Mouse (Mus musculus): ENCODE results near the gene Plaur.

The Plaur gene

DNA sequence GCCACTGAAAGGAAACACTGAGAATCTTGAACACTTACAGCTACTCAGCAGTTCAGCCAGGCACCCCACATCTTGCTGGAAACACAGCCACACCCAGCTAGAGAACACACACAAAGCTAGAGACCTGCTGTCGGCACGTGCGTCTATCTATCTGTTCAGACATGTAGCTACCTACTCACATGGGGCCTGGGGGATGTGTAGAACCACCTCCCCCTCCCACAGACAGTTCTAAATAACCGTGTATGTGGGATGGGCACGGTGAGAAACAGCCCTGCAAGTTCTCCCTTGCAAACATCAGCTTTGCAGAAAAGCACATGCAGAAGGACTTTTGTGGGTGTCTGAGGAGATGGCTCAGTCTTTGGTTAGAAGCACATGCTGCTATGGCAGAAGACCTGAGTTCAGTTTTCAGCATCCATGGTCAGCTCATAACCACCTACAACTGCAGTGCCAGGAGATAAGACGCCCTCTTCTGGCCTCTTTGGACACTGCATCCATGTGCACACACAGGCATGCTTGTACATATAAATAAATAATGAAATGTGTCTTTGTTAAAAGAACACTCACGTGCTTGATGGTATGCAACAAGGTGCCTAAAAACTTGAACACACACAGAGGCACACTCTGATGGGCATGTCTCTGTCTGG lies 15.5 kb upstream of the Plaur start:
- DNase-seq = peak; percentile 44

DNA sequence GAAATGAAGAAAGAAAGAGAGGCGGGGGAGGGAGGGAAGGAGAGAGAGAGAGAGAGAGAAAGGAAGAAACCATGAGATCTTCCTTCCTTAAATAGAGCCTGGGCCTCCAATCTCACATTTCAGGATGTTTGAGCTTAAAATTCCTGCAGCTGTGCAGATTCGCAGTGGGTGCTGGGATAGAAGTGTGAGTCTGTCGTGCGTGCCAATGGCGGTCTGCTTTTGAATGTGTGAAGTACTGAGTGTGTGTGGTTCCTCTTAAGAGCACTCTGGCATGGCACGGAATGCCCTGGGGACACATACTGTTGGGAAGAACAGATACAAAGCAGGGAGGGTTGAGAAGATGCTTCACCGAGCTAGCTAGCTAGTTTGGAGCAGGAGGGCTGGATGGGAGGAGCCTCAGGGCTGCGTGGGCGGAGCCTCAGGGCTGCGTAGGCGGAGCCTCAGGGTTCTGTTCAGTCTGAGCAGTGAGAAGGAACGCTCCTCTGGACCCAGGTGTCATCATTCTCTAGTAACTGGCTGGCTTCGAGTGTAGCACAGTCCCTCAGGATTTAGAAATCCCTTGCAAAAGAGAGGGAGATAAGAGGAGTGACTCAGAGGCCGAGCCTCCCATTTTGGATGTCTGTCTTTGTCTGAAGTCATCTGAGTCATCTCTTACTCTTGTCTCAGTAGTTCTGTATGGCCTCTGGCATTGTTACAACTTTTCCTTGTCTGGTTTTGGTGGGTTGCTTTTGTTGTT lies 13.3 kb upstream of the Plaur start:
- DNase-seq = no peak

DNA sequence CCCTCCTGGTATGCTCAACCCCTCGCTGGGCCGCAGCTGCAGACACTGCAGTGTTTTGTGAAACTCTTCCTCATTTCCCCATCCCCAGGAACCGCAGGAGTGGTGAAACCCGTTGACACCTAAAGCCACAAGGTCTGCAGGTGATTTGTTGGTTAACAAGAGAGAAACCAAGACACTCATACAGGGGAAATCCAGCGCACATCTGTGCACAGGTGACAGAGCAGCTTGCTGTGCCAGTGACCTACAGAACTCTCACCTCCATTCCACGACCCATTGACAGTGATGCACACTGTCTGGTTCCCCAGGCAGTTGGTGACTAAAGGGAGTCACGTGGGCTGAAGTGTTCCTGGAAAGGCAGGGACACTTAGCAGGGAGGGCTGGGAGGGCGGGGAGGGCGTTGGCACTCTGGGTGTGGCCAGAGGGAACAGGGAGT lies 11.7 kb upstream of the Plaur start:
- DNase-seq = no peak

DNA sequence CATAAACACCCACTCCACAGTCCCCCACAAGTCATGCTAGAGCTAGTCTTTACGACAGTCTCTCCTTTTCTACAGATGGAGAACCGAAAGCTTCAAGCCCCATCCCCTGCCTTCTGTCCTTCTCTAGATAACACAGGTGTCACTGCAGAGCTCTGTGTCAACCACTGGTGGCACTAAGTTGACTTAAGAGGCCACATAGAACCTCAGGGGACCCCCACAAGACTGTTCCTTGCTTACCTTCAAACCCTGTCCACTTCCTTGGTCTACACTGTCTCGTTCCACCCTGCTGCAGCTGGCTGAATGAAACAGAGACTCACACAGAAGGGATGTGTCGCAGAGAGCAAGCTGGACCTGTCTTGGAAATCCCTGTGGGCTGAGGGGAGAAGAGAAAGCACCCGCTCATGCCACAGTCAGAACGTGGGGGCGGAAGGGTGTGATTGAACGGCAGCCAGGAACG lies 10.4 kb upstream of the Plaur start, which contains the start of gene Irgc1:
TSS of gene Irgc1 (minus strand) at position 443 of the 457 bp plus-strand sequence.
- no peak for DNase-seq

DNA sequence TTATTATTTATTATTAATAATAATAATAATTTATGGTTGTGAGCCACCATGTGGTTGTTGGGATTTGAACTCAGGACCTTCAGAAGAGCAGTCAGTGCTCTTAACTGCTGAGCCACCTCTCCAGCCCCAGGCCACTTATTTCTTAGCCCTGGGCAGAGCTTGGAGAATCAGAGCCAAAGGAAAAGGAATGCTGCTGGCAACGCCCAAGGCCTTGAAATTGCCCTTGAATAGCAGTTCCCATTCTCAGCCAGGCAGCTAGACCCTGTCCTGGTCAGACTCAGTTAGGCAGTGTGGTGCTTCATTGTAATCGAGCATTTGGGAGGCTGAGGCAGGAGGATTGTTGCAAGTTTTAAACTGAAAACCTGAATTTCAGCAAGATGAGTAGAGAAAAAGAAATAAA lies 8.1 kb upstream of the Plaur start:
- DNase-seq = no peak

DNA sequence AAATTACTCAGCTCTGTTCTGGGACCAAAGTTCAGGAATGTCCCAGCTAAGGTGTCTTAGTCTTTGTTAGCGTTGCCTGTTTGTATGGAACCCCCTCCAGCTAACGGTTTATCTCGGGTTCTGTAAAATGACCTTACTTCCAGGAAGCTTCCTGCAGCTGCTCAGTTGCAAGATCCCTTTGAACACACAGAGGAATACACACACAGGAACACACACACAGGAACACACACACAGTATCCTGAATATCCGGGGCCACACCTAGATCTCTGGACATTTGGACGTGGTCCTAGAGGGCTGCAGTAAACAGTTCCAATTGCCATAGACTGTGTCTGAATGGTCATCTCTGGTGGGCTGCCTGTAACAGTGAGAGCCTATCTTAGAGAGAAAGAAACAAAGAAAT lies 6.6 kb upstream of the Plaur start:
- DNase-seq = no peak

DNA sequence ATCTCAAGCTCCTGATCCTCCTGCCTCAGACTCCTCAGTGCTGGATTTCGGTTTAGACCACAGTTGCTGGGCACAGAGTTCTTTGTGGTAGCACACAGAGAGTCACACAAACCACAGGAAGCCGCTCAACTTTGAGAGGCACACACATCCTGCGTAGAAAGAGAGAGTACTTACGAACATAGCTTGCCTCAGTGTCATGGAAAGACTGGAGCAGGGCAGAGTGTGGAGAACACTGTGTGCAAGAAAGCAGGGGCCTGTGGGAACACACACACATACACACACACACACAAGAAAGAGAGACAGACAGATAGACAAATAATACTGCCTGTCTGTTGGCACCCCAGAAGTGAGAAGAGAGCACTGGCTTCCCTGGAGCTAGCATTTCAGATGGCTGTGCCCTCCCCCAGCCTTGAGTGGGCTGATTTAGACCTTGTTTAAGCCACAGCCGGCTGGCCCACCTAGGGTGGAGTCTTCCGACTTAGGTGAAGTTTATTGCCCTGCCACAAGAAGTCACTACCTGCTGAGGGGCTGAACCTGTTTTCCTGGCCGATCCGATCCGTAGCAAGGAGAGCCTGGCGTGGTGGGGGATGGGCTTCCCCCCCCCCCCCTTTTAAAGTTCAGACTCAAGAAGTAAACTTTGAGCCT lies 4.4 kb upstream of the Plaur start:
- no peak for DNase-seq

DNA sequence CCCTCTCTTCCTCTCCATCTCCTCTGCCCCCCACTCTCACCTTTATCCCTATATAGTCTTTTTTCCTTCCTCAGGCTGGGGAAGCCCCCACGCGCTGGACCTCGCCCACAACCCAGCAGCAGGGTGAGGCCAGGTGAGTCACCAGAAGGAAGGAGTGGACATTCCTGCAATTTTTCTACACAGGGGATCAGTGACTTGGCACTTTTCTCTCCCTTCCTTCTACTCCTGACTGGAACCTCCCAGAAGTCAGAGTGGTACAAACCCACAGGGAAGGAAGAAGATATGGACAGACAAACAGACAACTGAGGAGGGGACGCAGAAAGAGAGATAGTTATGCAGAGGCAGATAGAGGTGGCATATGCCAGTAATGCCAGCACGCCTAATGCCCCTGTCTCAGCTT lies 2.8 kb upstream of the Plaur start:
- DNase-seq = no peak

DNA sequence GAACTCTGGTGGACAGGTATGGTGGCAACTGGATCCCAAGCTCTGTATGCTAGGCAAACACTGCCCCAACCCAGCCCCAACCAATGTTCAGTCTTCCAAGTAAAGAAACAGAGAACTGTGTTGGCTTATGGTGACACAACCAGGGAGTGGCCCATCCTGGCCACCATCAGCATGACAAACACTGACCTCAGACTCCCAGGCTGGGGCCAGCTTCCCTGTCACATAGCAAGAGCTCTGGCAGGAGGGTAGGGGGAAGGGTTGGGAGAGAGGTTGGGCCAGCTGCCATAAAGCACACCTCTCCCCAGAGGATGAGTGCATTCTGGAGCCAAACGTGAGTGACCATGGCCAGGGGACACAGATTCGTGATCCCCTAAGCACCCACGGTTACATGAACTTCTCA lies 2.4 kb upstream of the Plaur start:
- no peak for DNase-seq

DNA sequence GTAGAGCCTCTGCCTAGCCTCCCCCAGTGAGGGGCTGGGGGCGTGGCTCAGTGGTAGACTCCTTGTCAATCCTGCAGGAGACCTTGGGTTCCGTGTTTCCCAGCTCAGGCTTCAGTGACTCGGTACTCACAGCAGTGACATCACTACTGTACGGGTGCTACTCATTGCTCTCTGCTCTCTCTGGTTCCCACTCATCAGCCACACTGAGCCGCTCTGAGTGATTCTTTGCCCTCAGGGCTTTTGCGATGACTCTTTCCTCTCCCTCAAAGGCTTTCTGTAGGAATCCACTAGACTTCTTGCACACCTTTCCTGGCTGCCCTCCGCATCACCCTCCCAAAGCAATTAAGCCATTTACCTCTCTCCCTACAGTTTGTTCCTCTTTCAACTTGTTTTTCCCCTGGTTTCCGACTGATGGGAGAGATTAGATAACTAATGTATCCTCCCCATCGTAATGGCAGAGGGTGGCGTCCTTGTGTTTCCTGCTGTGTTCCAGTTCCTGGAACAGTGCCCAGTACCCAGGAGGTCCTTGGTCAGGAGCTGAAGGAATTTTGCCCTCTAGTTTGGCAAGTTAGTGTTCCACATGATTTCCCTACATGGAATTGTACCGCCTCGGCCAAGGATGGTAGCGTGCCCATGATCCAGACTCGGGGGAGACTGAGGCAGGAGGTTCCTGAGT lies 770 bp upstream of the Plaur start:
- DNase-seq = no peak

DNA sequence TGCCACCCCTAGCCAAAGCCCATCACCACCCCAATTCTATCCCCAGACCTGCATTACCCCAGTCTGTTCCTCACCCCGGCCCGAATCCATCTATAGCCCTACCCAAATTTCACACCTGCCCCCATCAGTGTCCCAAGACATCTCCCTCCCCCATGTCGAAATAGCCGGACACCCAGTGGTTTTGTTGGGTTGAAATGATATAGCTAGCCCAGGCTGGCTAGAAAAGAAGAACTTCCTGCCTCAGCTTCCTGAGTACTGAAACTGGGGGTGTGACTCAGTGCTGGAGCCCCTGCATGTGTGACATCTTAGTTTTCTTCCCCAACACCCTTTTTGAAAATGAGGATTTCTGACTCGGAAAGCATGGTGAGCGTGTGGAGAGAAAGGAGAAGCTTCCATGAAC lies 4.6 kb downstream of the Plaur start:
- DNase-seq = no peak

DNA sequence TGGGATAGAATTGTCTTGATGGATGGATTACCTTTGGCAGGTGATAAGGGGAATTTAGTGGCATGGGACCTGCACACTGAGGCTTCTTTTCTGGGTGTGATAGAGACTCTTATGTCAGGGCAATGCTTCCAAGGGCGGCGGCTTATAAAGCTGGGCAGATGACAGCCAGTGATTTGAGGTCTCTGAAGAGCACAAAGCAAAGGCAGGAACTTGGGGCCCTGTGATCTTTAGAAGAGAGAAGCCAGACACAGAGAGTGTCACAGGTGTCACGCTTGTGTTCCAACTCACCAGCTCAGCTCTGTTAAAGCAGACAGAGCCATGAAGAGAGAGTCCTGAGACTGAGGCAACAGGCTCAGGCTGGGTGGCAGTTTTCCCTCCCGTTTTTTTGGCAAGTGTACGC lies 5.6 kb downstream of the Plaur start:
- DNase-seq = no peak

DNA sequence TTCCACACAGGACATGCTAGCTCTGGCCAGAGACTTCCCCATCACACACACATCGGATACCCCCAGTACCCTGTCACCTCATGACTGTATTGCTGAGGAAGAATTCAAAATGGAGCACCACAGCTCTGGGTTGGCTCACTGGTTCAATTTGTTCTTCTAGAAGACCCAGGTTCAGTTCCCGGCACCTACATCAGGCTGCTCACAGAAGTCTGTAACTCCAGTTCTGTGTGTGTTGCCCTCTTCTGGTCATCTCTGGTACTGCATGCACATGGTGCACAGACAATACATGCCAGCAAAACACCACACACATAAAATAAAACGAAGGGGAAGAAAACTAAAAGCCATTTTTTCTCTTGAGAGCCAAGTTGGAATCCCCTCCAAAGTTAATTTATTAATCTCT lies 6.8 kb downstream of the Plaur start:
- no peak for DNase-seq

DNA sequence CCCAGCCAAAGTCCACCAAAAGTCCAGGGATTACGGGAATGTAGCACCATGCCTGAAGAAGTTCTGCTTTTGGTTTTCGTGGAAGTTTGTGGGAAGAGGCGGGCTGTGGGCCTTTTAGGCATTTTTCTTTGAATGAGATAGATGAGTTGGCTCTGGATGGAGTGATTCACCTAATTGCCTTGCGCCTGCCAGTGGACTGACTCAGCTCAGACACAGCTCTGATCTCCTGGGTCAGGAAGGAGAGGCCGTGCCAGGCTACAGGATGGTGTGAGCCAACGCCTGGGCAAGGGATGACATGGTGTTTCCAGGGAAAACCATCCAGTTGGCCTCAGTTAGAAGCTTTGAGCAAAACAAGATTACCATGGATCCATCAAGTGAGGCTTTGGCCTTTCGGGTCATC lies 8.1 kb downstream of the Plaur start:
- no peak for DNase-seq

DNA sequence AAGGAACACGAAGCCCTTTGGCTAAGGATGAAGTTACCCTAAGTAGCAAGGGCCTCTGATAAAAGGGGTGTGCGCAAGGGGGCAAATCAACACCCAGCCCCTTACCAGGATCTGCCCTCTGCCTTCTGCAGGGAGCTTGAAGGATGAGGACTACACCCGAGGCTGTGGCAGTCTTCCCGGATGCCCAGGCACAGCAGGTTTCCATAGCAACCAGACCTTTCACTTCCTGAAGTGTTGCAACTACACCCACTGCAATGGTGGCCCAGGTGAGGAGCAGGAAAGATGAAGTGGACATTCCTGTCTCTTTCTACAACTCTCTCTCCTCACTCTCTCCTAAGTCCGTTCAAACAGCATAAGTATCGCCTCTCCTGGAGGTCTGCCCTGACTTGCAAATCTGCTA lies 10.2 kb downstream of the Plaur start:
- DNase-seq = no peak

DNA sequence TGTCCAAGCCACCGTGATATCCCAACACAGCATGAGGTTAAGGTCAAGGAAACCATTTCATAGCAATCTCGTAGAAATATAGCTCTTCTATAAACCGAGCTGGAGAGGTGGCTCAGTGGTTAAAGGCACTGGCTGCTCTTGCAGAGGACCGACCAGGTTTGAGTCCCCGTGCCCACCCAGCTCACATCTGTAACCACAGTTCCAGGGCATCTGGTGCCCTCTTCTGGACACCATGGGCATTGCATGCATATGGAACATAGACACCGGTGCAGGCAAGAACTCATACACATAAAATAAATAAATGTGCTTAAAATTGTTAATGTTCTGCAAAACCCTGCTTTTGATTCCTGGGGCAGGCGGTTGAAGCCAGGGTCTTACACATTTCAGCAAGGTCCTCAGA lies 10.7 kb downstream of the Plaur start:
- no peak for DNase-seq

DNA sequence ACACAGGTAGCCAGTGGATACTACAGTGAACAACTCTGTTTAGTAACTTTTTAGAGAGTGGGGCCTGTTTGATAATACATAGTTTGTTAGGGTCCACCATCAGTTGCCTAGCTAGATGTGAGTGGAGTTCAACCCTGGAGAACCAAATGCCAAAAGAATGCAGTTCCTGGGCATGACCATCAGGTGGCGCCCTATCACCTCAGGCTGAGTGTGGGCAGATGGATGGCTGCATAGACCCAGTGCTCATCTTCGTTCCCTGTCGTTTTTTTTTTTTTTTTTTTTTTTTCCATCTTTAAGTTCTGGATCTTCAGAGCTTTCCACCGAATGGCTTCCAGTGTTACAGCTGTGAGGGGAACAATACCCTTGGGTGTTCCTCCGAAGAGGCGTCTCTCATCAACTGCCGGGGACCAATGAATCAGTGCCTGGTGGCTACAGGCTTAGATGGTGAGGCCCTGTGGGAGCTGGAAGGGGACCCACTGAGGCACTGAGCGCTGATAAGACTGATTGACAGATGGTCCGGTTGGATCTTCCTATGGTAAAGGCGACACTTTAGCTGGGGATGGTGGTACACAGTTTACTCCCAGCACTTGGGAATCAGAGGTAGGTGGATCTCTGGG lies 11.7 kb downstream of the Plaur start:
- DNase-seq = peak; percentile 66

DNA sequence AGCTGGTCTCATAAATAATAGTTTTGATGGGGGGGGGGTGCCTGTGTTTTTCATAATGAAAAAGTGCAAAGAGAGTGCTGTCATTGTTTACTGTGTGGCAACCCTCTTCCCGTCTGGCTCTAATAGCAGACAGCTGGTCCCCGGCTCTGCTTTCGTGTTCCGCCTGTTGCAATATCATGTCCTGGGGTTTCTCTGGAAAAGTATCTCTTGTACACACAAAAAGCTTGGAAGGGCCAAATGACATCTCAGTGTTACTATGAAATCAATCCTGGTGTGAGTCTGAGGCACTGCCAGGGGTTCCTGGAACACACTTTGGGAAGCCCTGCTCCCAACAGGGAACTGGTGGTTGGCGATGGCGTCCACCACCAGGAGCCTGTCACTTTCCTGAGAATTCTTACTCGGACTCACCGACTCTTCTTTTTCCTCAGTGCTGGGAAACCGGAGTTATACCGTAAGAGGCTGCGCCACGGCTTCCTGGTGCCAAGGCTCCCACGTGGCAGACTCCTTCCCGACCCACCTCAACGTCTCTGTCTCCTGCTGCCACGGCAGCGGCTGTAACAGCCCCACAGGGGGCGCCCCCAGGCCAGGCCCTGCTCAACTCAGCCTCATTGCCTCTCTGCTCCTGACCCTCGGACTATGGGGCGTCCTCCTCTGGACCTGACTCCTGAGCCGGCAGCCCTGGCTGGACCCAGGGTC lies 12.7 kb downstream of the Plaur start:
- DNase-seq = no peak

DNA sequence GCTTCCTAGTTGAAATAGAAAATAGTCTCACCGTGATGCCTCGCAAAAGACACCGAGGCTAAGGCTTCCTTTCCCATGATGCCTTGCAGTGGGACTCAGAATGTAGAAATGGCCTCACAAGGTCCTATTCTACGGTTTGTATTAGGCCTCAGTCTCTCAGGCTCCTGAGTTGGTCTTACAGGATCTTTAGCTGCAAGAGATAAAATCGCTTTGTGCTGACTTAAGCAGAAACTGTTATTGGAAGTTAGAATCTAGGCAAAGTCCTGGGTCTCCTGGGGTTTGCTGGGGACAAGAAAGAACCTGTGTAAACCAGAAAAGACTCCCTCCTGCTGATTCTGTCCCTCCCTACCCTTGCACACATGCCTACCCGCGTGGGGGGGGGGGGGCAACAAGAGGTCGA lies 14.1 kb downstream of the Plaur start:
- no peak for DNase-seq

DNA sequence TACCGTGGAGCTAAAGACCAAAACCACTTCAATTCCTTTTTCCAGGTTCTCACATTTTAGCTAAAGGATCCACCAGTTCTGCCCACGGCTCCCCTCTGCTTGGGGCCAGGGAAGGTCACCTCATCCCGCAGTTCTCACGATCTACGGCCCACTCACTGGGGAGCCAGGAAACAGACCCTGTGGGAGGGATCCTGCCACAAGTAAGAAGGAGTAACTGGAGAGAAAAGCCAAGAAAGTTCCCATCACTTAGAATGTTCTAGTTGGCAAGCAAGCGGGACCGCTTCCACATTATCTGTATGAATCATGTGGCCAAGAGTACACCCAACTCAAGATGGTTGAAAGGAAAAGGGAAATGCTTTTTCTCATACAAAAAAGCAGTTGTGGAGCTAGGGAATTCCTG lies 14.6 kb downstream of the Plaur start:
- no peak for DNase-seq

DNA sequence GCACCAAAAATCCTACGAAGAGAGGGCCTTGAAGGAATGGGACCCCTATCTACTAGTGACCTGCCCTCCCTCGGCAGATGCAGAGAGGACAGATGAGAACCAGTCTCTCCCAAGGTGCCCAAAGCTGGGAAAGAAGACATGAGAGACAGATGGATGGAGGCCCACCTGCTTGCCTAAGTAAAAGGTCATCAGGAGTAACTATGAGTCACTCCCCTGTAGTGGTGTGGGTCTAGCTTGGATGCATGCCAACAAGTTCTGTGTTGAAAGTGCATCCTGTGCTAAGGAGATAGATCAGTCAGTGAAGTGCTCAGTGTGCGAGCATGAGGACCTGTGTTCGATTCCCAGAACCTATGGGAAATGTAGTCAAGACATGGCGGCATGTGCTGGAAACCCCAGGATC lies 16.6 kb downstream of the Plaur start:
- DNase-seq = no peak

DNA sequence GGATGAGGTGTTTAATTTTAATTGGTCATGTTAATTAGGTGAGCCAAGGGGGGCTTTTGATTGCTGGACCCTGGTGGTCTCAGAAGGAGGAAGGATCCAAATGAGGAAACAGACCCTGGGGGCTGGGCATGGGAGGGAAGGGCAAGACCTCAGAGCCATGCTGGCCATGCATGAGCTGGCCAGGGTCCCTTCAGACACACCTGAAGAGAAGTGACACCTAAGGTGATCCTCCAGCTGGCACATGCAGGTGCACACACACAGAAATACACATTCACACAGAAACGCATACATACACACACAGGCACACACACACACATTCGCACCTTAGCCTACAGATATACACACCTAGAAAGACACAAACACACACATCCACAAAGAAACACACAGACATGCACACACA lies 17.4 kb downstream of the Plaur start:
- no peak for DNase-seq
